Mouse (Mus musculus): ENCODE measurements around the gene Hip1.

- TF ChIP-seq CTCF (IDR thresholded peaks at IDR 0.05 in 2 of 3, conservative IDR thresholded peaks at IDR 0.05 in 1 of 3; ENCODE audit: control insufficient read depth in 1 of 3, insufficient read depth in 1 of 3, low read depth in 2 of 3, low read length in 3 of 3, poor library complexity in 1 of 3, severe bottlenecking in 1 of 3) (no peak), GABPA (IDR thresholded peaks at IDR 0.05; ENCODE audit: low read depth, low read length) (no peak), POLR2A (IDR thresholded peaks at IDR 0.05; ENCODE audit: control insufficient read depth in 1 of 2, insufficient read depth in 1 of 2, low read depth in 1 of 2, low read length in 2 of 2, poor library complexity in 1 of 2) (no peak), EP300 (IDR thresholded peaks at IDR 0.05; ENCODE audit: low read depth in 1 of 2, low read length in 2 of 2) (no peak), POLR2AphosphoS5 (IDR thresholded peaks at IDR 0.05; ENCODE audit: borderline replicate concordance, low read depth, low read length) (no peak), MAX (IDR thresholded peaks at IDR 0.05; ENCODE audit: low read length) (no peak), MAFK (IDR thresholded peaks at IDR 0.05; ENCODE audit: borderline replicate concordance, low read depth, low read length) (no peak), RAD21 (IDR thresholded peaks at IDR 0.05; ENCODE audit: low read depth, low read length) (no peak), GATA1 (IDR thresholded peaks at IDR 0.05; ENCODE audit: low read depth, low read length) (no peak)
These were observed 31.8 kb downstream of the Hip1 start for GRCm38 (mm10) chr5:135513131-135513530.

Data from MEL (cell line).